Mouse (Mus musculus) liver, embryonic 14 days (tissue): ENCODE results near the gene Sytl2. TPM values are rescaled to one million over a fixed set of nuclear protein-coding genes. Genes with fewer than 3 reads are reported as not detected.

ENCODE experiments used
- polyA plus RNA-seq: library from polyadenylated mRNA; depleted of rRNA; stranded (reverse); fragments of >200 nt; gene quantifications from 2 replicates; pipeline ENCODE4 v1.2.3, GENCODE M21; 2012; rRNA removed

Gene Sytl2
- polyA plus RNA-seq, result 0.63 and 0.94 TPM in 2 replicates

GRCm38 (mm10) chr7:90301942-90302646 is at the start of gene Sytl2:
Sytl2 (plus strand) TSS chr7:90302252.

GRCm38 (mm10) chr7:90265289-90265970 is 36.6 kb upstream of the Sytl2 start, which contains the start of gene Ccdc83:
Ccdc83 (minus strand) TSS chr7:90265777.

GRCm38 (mm10) chr7:90426020-90427001 is 124.3 kb downstream of the Sytl2 start, which contains the start of gene Ccdc89:
Ccdc89 (plus strand) TSS chr7:90426577.

GRCm38 (mm10) chr7:90442518-90443080 is 140.5 kb downstream of the Sytl2 start, which contains the start of gene Crebzf:
Crebzf (plus strand) TSS chr7:90442729.

GRCm38 (mm10) chr7:90456845-90457468 is 154.9 kb downstream of the Sytl2 start, which contains the start of gene Tmem126a:
Tmem126a (minus strand) TSS chr7:90457229.

Other genes with a start within 250 kb of the Sytl2 start
- gene Picalm, start 172.0 kb upstream of the Sytl2 start, polyA plus RNA-seq, result 136 and 154 TPM in 2 replicates
- gene Ccdc83, start 36.5 kb upstream of the Sytl2 start, polyA plus RNA-seq, result not detected in 2 replicates
- 0.08 and 0.10 TPM in 2 replicates for gene Ccdc89, start 124.3 kb downstream of the Sytl2 start, polyA plus RNA-seq
- gene Crebzf, start 140.5 kb downstream of the Sytl2 start, polyA plus RNA-seq, result 36.7 and 40.2 TPM in 2 replicates
- 17.1 and 20.3 TPM in 2 replicates for gene Tmem126a, start 155.0 kb downstream of the Sytl2 start, polyA plus RNA-seq
- 6.7 TPM in 2 replicates for gene Tmem126b, start 173.7 kb downstream of the Sytl2 start, polyA plus RNA-seq
- gene Dlg2, start 174.4 kb downstream of the Sytl2 start, polyA plus RNA-seq, result 0.36 and 0.41 TPM in 2 replicates